Mouse (Mus musculus): ENCODE data around the gene Cep112. TPM values are rescaled to one million over a fixed set of nuclear protein-coding genes. Genes with fewer than 3 reads are reported as not detected.
"Not testable (repeated sequence)": the region's sequence is repeated elsewhere in the genome, so short reads cannot be mapped to it uniquely, and the experiment has no call there.

The Cep112 gene
- polyA plus RNA-seq, 1 experiment, result 17.0 TPM

DNA sequence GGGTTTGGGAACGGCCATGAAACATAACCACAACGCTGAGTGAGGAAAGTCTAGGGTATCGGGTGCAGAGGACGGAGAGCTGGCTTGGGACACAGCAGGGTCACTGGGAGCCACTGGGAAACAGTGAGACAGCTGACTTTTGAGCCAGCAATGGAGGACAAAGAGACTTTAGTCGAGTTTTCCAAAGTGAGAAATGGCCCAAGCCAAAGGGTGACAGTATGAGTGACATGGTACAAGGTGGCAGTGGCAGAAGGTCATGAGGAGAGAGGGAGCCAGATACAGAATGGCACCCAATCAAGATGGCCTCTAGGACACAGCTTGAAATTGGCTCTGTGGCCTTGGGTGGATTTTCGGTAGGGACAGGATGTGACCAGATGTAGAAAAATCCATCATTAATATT lies 433.9 kb downstream of the Cep112 start:
- Histone ChIP-seq H3K36me3 (ENCODE audit: control insufficient read depth, insufficient read depth, low read length, poor library complexity, severe bottlenecking) (no peaks in the 10 kb centered on the region), H3K4me1 (ENCODE audit: control insufficient read depth, insufficient read depth, low read length) (no peaks in the 10 kb centered on the region), H3K9ac (ENCODE audit: low read depth, poor library complexity, severe bottlenecking) (no peak overlapping the region), H3K27ac (ENCODE audit: insufficient read depth, low read length) (no peak overlapping the region), H3K27me3 (ENCODE audit: control insufficient read depth, insufficient read depth, low read length, poor library complexity, severe bottlenecking) (no peaks in the 10 kb centered on the region), H3K9me3 (replicated peaks; ENCODE audit: control insufficient read depth, insufficient read depth, low read length, poor library complexity, severe bottlenecking) (no peaks in the 10 kb centered on the region), H3K4me3 (ENCODE audit: low read depth, low read length) (no peak overlapping the region)
- TF ChIP-seq CTCF (IDR thresholded peaks at IDR 0.05; ENCODE audit: low read depth, low read length), result no peak
- TF ChIP-seq POLR2A (IDR thresholded peaks at IDR 0.05; ENCODE audit: insufficient read depth, low read length), result no peak
- no peak for TF ChIP-seq EP300 (IDR thresholded peaks at IDR 0.05; ENCODE audit: insufficient read depth, low read depth, low read length)

- H3K4me3 ChIP-seq (ENCODE audit: low read depth, low read length), result no peak overlapping the region
- no peak for TF ChIP-seq EP300 (IDR thresholded peaks at IDR 0.05; ENCODE audit: insufficient read depth, low read depth, low read length)
- no peak for TF ChIP-seq POLR2A (IDR thresholded peaks at IDR 0.05; ENCODE audit: insufficient read depth, low read length)
- TF ChIP-seq CTCF (IDR thresholded peaks at IDR 0.05; ENCODE audit: low read depth, low read length), result no peak
- no peaks in the 10 kb centered on the region for H3K9me3 ChIP-seq (replicated peaks; ENCODE audit: control insufficient read depth, insufficient read depth, low read length, poor library complexity, severe bottlenecking)
- H3K4me1 ChIP-seq (ENCODE audit: control insufficient read depth, insufficient read depth, low read length), result no peaks in the 10 kb centered on the region
- no peak overlapping the region for H3K9ac ChIP-seq (ENCODE audit: low read depth, poor library complexity, severe bottlenecking)
- H3K36me3 ChIP-seq (ENCODE audit: control insufficient read depth, insufficient read depth, low read length, poor library complexity, severe bottlenecking), result no peaks in the 10 kb centered on the region
- H3K27ac ChIP-seq (ENCODE audit: insufficient read depth, low read length), result no peak overlapping the region
- no peaks in the 10 kb centered on the region for H3K27me3 ChIP-seq (ENCODE audit: control insufficient read depth, insufficient read depth, low read length, poor library complexity, severe bottlenecking)
Measured at GRCm38 (mm10) chr11:108862360-108862759, 437.4 kb downstream of the Cep112 start.

DNA sequence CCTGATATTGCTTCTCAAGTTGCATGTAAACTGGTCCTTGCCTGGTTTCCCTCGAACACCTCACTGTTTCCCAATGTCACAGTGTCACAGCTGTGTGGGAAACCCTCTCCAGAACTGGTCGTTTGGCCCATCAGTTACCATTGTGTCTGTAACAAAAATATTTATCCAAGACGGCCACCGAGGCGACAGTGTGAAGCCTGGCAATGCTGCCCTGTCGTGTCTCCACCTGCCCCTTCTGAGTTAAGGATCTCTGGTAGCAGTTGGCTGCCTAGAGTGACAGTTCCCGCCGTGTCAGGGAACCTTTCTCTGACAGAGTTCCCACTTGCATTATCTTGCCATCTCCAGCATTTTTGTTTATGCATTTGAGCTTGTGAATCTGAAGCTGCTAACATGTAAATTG lies 440.8 kb downstream of the Cep112 start:
- Histone ChIP-seq H3K36me3 (ENCODE audit: control insufficient read depth, insufficient read depth, low read length, poor library complexity, severe bottlenecking) (no peaks in the 10 kb centered on the region), H3K4me3 (ENCODE audit: low read depth, low read length) (no peak overlapping the region), H3K27ac (ENCODE audit: insufficient read depth, low read length) (no peak overlapping the region), H3K27me3 (ENCODE audit: control insufficient read depth, insufficient read depth, low read length, poor library complexity, severe bottlenecking) (no peaks in the 10 kb centered on the region), H3K4me1 (ENCODE audit: control insufficient read depth, insufficient read depth, low read length) (no peaks in the 10 kb centered on the region), H3K9me3 (replicated peaks; ENCODE audit: control insufficient read depth, insufficient read depth, low read length, poor library complexity, severe bottlenecking) (no peaks in the 10 kb centered on the region), H3K9ac (ENCODE audit: low read depth, poor library complexity, severe bottlenecking) (no peak overlapping the region)
- TF ChIP-seq EP300 (IDR thresholded peaks at IDR 0.05; ENCODE audit: insufficient read depth, low read depth, low read length) (no peak), CTCF (IDR thresholded peaks at IDR 0.05; ENCODE audit: low read depth, low read length) (no peak), POLR2A (IDR thresholded peaks at IDR 0.05; ENCODE audit: insufficient read depth, low read length) (no peak)

GRCm38 (mm10) chr11:108867538-108867937 lies 442.5 kb downstream of the Cep112 start:
- Histone ChIP-seq H3K27me3 (ENCODE audit: control insufficient read depth, insufficient read depth, low read length, poor library complexity, severe bottlenecking) (no peaks in the 10 kb centered on the region), H3K4me3 (ENCODE audit: low read depth, low read length) (no peak overlapping the region), H3K9ac (ENCODE audit: low read depth, poor library complexity, severe bottlenecking) (no peak overlapping the region), H3K27ac (ENCODE audit: insufficient read depth, low read length) (no peak overlapping the region), H3K4me1 (ENCODE audit: control insufficient read depth, insufficient read depth, low read length) (no peaks in the 10 kb centered on the region), H3K9me3 (replicated peaks; ENCODE audit: control insufficient read depth, insufficient read depth, low read length, poor library complexity, severe bottlenecking) (no peaks in the 10 kb centered on the region), H3K36me3 (ENCODE audit: control insufficient read depth, insufficient read depth, low read length, poor library complexity, severe bottlenecking) (no peaks in the 10 kb centered on the region)
- no peak for TF ChIP-seq EP300 (IDR thresholded peaks at IDR 0.05; ENCODE audit: insufficient read depth, low read depth, low read length)
- TF ChIP-seq POLR2A (IDR thresholded peaks at IDR 0.05; ENCODE audit: insufficient read depth, low read length), result no peak
- TF ChIP-seq CTCF (IDR thresholded peaks at IDR 0.05; ENCODE audit: low read depth, low read length), result no peak

- not testable (repeated sequence) for H3K36me3 ChIP-seq (ENCODE audit: control insufficient read depth, insufficient read depth, low read length, poor library complexity, severe bottlenecking); H3K9me3 ChIP-seq (replicated peaks; ENCODE audit: control insufficient read depth, insufficient read depth, low read length, poor library complexity, severe bottlenecking); H3K27me3 ChIP-seq (ENCODE audit: control insufficient read depth, insufficient read depth, low read length, poor library complexity, severe bottlenecking); H3K4me3 ChIP-seq (ENCODE audit: low read depth, low read length); H3K4me1 ChIP-seq (ENCODE audit: control insufficient read depth, insufficient read depth, low read length); H3K9ac ChIP-seq (ENCODE audit: low read depth, poor library complexity, severe bottlenecking); H3K27ac ChIP-seq (ENCODE audit: insufficient read depth, low read length)
Measured at GRCm38 (mm10) chr11:108871284-108871683, 446.3 kb downstream of the Cep112 start.

- TF ChIP-seq EP300 (IDR thresholded peaks at IDR 0.05; ENCODE audit: insufficient read depth, low read depth, low read length) (no peak), CTCF (IDR thresholded peaks at IDR 0.05; ENCODE audit: low read depth, low read length) (no peak), POLR2A (IDR thresholded peaks at IDR 0.05; ENCODE audit: insufficient read depth, low read length) (no peak)
- Histone ChIP-seq H3K36me3 (ENCODE audit: control insufficient read depth, insufficient read depth, low read length, poor library complexity, severe bottlenecking) (no peaks in the 10 kb centered on the region), H3K4me1 (ENCODE audit: control insufficient read depth, insufficient read depth, low read length) (no peaks in the 10 kb centered on the region)
Measured at GRCm38 (mm10) chr11:108871748-108872147, 446.8 kb downstream of the Cep112 start.

More at GRCm38 (mm10) chr11:108871748-108872147, 446.8 kb downstream of the Cep112 start:
- H3K27ac ChIP-seq (ENCODE audit: insufficient read depth, low read length), result no peak overlapping the region
- H3K9me3 ChIP-seq (replicated peaks; ENCODE audit: control insufficient read depth, insufficient read depth, low read length, poor library complexity, severe bottlenecking), result no peaks in the 10 kb centered on the region
- H3K4me3 ChIP-seq (ENCODE audit: low read depth, low read length), result no peak overlapping the region
- no peaks in the 10 kb centered on the region for H3K27me3 ChIP-seq (ENCODE audit: control insufficient read depth, insufficient read depth, low read length, poor library complexity, severe bottlenecking)
- H3K9ac ChIP-seq (ENCODE audit: low read depth, poor library complexity, severe bottlenecking), result no peak overlapping the region

Measured in ES-Bruce4 (cell line).